Mouse (Mus musculus) kidney, adult 2 months (tissue): ENCODE measurements at regions not wholly inside any gene's neighbourhood (a gene's known extent, or its start where the extent isn't known, plus 50 kb on each side); places are given as distances from the start of the nearest gene placed in this dataset.

Source experiments
- CTCF ChIP-seq: fragments of 200-500 bp; conservative IDR thresholded peaks from 2 replicates; pipeline ENCODE4 v1.5.1; 2011; ENCODE audit warnings: low read depth, mild to moderate bottlenecking, control low read depth, low read length, moderate library complexity, mixed read lengths; ENCODE audit not compliant: insufficient read depth, insufficient read length
- POLR2A ChIP-seq: fragments of 200-500 bp; IDR thresholded peaks from one replicate; pipeline ENCODE4 v1.6.1; 2011; ENCODE audit warnings: low read depth, low read length, control low read depth

DNA sequence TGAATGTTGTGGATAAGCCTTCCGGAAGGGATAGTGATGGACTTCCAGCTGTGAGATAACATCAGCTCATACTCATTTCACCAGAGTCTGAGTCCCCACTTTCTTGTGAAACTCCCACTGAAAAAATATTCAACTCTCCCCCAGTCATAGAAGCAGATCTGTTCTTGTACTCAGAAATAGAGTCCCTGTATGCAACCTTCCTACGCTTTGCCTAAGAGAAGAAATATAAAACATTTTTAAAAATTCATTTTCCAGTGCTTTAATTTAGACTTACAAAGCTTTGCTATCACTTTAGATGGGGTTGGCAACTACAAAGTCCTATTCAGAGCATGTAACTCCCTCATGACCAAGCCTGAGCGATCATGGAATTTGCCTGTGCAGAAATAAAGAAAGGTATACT, 868.9 kb downstream of the Brinp1 start:
- TF ChIP-seq POLR2A: no peak
- TF ChIP-seq CTCF: no peak
